Mouse (Mus musculus) gastrocnemius, adult 2 months (tissue): ENCODE data around the gene Ctbp1. TPM values are rescaled to one million over a fixed set of nuclear protein-coding genes. Genes with fewer than 3 reads are reported as not detected.
A peak's percentile ranks its signal among the peaks of the same experiment; 100 is the strongest.

Source experiments
- DNase-seq: peaks from one replicate; pipeline ENCODE4 v3.0.0; 2022
- H3K27ac ChIP-seq: fragments of 200-600 bp; 2 replicates; pipeline ENCODE4 v1.8.1; 2022; ENCODE audit warnings: mild to moderate bottlenecking
- H3K4me3 ChIP-seq: fragments of 200-600 bp; 2 replicates; pipeline ENCODE4 v1.8.1; 2022; ENCODE audit warnings: mild to moderate bottlenecking, moderate library complexity
- CTCF ChIP-seq: fragments of 200-600 bp; IDR thresholded peaks from 2 replicates; pipeline ENCODE4 v1.8.1; 2022; ENCODE audit warnings: antibody characterized with exemption, mild to moderate bottlenecking, moderate library complexity
- intact Hi-C: fragments of 180-260 bp; cut with DNase I; formaldehyde crosslinking; loops from one replicate; pipeline ENCODE4 v1.15.1; 2025
- long read RNA-seq, 2 experiments: library from polyadenylated mRNA; stranded (forward); transcript quantifications; one replicate each; pipeline ENCODE4 v2.0.0; 2021
- total RNA-seq, 2 experiments: library from RNA; stranded (reverse); gene quantifications; 2 replicates each; pipeline ENCODE4 v1.2.3; 2021

Gene Ctbp1
- 100 to 1,000 TPM; 223 to 241 TPM for total RNA-seq
- long read RNA-seq, experiment 1, transcript Ctbp1-211 (10 exons, 2,436 nt) = major isoform, 89 of 636 reads
- long read RNA-seq, experiment 1, transcript Ctbp1-201 (9 exons, 2,279 nt) = minor isoform, 71 of 636 reads
- long read RNA-seq, experiment 1, partial matches to known transcripts = 15 of 636 reads
- long read RNA-seq, experiment 1, other reads (novel, unspliced or antisense) = 459 of 636 reads
- long read RNA-seq, experiment 2, transcript Ctbp1-201 (9 exons, 2,279 nt) = major isoform, 99 of 669 reads
- long read RNA-seq, experiment 2, transcript Ctbp1-211 (10 exons, 2,436 nt) = minor isoform, 72 of 669 reads
- long read RNA-seq, experiment 2, partial matches to known transcripts = 17 of 669 reads
- long read RNA-seq, experiment 2, other reads (novel, unspliced or antisense) = 473 of 669 reads

GRCm38 (mm10) chr5:33274953-33275454, at the start of gene Ctbp1:
Gene Ctbp1, minus strand, starts transcription at chr5:33274994.
- DNase-seq = peak; percentile 97
- H3K4me3 ChIP-seq = peak within 1 kb of the TSS; percentile 98
- H3K27ac ChIP-seq = peak within 1 kb of the TSS; percentile 98
- intact Hi-C loops = loop anchor here (1.0 to 10.0 kb wide), 4 partner anchors 35 to 510 kb away; partner anchors contain the start of genes Letm1, Maea and Uvssa
- peak; percentile 59 for TF ChIP-seq CTCF

DNA sequence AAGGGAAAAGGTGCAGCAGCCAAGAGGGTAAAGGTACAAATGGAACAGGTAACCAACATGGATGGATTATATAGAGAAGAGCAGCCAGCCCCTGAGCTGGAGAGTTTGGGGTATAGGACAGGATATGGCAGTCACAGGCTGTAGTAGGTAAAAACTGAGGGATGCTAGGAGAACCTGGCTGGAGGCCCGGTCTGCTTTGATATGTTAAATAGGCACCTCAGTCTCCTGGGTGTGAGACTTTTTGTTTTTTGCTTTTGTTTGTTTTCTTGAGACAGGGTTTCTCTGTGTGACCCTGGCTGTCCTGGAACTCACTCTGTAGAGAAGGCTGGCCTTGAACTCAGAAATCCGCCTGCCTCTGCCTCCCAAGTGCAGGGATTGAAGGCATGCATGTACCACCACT, 49.7 kb upstream of the Ctbp1 start:
- H3K27ac ChIP-seq = no peak overlapping the region
- H3K4me3 ChIP-seq = no peak overlapping the region
- intact Hi-C loops = no loop called here
- no peak for DNase-seq
- TF ChIP-seq CTCF = no peak

DNA sequence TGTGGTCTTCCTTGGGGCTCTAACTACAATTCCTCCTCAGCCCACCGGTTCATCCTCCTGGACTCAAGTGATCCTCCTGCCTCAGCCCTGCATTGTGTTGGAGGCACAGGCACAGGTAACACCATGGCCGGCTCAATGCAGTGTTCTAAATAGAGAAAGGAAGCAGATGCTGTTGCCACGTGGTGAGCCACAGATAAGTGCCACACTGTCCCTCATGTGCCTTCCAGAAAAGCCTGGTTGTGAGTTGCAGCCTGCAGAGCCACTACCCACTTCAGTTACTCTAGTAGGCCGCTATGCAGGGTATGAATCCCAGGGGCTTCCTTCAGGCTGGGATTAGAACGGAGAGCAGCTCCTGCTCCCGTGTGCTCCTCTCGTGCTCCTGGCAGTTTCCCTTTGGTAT, 37.4 kb upstream of the Ctbp1 start:
- intact Hi-C loops = no loop called here
- no peak overlapping the region for H3K27ac ChIP-seq
- H3K4me3 ChIP-seq = no peak overlapping the region
- no peak for TF ChIP-seq CTCF
- DNase-seq = no peak

DNA sequence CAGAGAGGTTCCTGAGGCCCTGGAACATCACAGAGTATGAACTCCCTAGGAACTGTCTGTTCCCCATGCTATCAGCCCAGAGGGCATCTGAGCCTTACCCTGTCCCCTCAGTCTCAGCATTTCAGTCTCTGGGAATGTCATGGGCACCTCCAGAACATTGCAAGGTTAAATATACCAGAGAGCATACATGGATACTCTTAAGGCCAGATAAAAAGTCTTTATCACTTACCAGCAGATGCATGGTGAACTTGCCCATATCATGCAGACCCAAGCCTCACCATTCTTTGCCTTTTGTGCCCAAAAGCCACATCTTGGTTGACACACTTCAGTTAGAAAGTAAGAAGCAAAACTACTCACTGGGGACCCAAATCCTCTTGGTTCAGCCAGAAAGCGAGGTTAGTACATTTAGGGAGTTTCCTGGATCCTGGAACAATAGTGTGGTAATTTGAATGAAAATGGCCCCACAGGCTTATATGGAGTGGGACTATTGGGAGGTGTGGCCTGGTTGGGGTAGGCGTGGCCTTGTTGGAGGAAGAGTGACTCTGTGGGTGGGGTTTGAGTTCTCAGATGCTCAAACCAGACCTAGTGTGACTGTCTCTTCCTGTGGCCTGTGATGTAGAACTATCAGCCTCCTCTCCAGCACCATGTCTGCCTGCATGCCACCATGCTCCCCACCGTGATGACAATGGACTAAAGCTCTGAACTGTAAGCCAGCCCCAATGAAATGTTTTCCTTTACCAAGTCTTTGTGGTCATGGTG, 36.1 kb upstream of the Ctbp1 start:
- TF ChIP-seq CTCF = no peak
- Histone ChIP-seq H3K4me3 (no peak overlapping the region), H3K27ac (no peak overlapping the region)
- intact Hi-C loops = no loop called here
- no peak for DNase-seq

GRCm38 (mm10) chr5:33301801-33302200, 27.0 kb upstream of the Ctbp1 start:
- H3K27ac ChIP-seq = no peak overlapping the region
- intact Hi-C loops = no loop called here
- TF ChIP-seq CTCF = peak; percentile 33; the same call in 1 of the 2 replicates
- no peak overlapping the region for H3K4me3 ChIP-seq
- no peak for DNase-seq

DNA sequence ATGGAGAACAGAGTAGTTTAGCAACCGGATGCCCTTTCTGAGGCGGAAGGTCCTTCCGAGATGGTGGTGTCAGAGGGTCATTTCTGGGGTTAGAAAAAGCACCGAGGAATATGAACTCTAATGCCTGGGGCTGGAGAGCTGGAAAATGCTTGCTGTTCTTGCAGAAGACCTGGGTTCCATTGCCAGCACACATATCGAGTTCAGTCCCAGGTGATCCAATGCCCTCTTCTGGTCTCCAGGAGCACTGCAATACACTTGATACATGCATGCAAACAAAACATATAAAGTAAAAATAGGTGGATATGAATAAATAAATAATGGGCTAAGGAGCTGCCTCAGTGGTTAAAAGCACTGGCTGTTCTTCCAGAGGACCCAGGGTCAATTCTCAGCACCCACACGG, 22.4 kb upstream of the Ctbp1 start:
- peak; percentile 30 for DNase-seq
- H3K4me3 ChIP-seq = no peak overlapping the region
- intact Hi-C loops = loop anchor here (2.0 kb wide), 1 partner anchor 94 kb away; no protein-coding TSS in a partner anchor
- TF ChIP-seq CTCF = peak; percentile 75
- no peak overlapping the region for H3K27ac ChIP-seq

- no peak for DNase-seq
- intact Hi-C loops = no loop called here
- Histone ChIP-seq H3K4me3 (no peak overlapping the region), H3K27ac (no peak overlapping the region)
- no peak for TF ChIP-seq CTCF
Measured at GRCm38 (mm10) chr5:33293796-33294430, 19.1 kb upstream of the Ctbp1 start.

GRCm38 (mm10) chr5:33283951-33284350, 9.2 kb upstream of the Ctbp1 start:
- intact Hi-C loops = no loop called here
- DNase-seq = no peak
- Histone ChIP-seq H3K4me3 (no peak overlapping the region), H3K27ac (no peak overlapping the region)
- TF ChIP-seq CTCF = no peak

DNA sequence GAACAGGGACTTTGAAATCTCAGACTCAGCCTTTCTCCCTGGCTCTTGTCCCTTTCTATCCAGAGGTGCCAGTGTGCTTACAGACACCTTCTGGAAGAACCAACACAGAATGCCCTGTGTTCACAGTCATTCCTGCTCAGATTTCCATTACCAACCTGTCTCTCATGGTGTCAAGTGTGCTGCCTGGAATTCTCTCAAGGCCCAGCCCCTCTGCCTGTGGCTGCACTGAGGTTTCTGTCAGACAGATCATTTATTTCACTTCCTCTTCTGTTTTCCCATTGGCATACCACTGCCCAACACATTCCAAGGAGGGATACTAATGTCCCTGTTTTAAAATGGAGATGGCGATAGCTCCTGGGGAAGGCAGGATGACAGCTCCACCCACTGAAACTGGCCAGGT, 6.6 kb upstream of the Ctbp1 start:
- DNase-seq = no peak
- Histone ChIP-seq H3K4me3 (no peak overlapping the region), H3K27ac (no peak overlapping the region)
- intact Hi-C loops = no loop called here
- no peak for TF ChIP-seq CTCF

DNA sequence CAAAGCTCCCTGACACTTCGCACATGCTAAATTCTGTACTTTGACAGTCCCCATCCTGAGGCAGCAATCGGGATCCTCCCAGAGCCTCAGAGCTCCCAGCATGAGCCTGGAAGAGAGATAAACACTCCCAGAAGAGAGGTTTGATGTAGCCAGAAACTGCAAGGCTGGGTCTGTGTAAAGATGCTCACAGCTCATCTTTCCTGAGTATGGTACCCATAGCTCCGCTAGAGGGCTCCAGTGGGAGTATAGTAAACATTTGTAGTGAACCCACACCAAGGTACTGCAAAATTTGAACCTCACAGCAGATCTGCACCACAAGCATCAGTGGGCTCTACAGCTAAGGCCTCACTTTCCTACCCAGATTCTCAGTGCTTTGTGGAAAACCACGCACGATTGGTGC, 4.2 kb upstream of the Ctbp1 start:
- intact Hi-C loops = loop anchor here (5.0 to 10.0 kb wide), 2 partner anchors 58 to 506 kb away; partner anchors contain the start of genes Letm1 and Maea
- TF ChIP-seq CTCF = peak; percentile 55

GRCm38 (mm10) chr5:33277286-33277685, 2.5 kb upstream of the Ctbp1 start:
- no peak for DNase-seq
- Histone ChIP-seq H3K4me3 (no peak overlapping the region), H3K27ac (no peak overlapping the region)
- no peak for TF ChIP-seq CTCF
- intact Hi-C loops = loop anchor here (5.0 to 10.0 kb wide), 2 partner anchors 60 to 508 kb away; partner anchors contain the start of genes Letm1 and Maea

More for the DNA sequence above, 4.2 kb upstream of the Ctbp1 start:
- H3K27ac ChIP-seq = no peak overlapping the region
- no peak overlapping the region for H3K4me3 ChIP-seq
- no peak for DNase-seq

DNA sequence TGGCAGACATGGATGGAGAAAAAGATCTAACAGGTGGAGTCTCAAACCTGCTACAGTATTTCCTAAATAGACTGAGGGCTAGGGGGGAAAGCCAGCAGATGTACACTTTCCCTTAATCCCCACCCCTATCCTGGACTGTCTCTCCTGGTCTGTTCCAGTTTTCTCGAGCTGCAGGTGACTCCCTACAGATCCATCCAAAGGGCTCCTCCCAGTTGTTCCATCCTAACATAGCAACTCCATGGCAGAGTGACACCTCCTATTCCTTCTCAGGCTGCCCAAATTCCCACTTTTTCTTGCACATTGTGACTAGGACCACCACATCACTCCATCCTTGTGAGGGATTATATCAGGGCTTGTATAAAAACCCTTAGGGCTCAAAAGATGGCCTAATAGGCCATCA, 960 bp upstream of the Ctbp1 start:
- H3K27ac ChIP-seq = peak overlapping the region; percentile 98
- intact Hi-C loops = loop anchor here (1.0 to 10.0 kb wide), 4 partner anchors 35 to 509 kb away; partner anchors contain the start of genes Letm1, Maea and Uvssa
- no peak for TF ChIP-seq CTCF
- DNase-seq = no peak
- peak overlapping the region; percentile 98 for H3K4me3 ChIP-seq
